Mouse (Mus musculus) cerebellum, postnatal 36 days (tissue): Measurements from ENCODE around the gene Ltbp3.

Experiments used
- DNase-seq, 2 experiments: peaks; one replicate each; pipeline ENCODE4 v3.0.0; 2021 to 2022; ENCODE audit warnings: mixed read lengths in 2 of 2

Ltbp3 gene

DNA sequence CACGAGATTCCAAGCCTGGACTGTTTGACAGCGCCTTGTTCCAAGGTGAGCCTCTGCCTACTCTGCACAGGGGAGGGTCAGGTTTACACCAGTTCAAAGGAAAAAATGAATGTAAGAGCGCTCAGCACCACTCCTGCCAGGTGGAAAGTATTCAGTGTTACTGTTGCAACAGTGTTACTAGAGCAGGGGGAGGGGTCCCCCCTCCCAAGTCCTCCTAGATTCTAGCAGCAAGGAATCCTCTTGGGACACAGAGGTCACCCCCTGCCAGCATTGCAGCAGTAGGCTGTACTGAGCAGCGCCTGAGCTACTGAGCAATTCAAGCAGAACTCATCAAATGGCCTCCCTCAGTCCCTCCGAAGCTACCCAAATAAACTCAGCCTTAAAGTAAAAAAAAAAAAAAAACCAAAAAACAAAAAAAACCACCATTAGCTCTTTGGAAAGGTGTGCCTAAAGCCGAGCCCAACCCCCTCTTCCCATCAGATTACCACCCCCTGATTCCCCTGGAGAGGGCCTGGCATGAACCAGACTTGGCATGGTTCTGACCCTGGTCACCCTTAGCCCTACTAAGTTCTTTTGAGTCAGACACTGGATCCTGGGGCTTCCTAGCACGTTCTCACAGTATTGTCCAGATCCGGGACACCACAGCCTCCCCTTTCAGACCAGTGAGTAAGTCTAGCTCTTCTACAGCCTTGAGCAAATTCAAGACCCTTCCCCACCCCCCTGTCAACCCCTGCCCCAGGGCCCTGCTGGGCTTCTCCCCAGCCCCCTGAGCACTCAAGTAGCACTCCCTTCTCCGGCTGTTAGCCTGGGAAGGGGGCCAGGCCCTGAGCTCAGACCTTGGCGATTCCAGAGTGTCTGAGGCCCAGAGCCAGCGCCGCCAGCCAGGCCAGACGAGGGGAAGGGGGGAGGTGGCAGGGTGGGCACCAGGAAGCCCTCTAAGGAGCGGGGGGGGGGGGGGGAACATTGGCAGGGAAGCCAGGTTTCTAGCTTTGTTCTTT, at the start of gene Ltbp3:
Ltbp3 (plus strand) TSS at position 585 of the 998 bp plus-strand sequence.
- peak; percentile 73 to 84 for DNase-seq

DNA sequence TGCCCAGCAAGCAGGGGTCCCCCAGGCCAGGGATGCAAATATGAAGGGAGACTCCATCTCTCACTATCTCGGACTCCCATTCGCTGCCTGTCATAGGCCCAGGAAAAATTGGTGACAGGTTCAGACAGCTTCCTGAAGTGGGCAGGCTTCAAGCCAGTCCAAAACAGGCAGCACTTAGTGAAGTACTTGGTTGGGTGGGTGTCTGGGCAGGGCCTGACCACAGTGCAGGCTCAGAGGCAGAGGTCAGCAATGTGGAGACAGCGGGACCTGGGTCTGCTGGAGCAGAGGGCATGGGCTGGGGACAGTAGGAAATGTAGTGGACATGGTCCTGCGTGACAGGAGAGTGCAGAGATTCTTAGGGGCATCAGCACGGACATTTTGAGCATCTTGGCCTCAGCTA, 49.1 kb upstream of the Ltbp3 start:
- DNase-seq: no peak

DNA sequence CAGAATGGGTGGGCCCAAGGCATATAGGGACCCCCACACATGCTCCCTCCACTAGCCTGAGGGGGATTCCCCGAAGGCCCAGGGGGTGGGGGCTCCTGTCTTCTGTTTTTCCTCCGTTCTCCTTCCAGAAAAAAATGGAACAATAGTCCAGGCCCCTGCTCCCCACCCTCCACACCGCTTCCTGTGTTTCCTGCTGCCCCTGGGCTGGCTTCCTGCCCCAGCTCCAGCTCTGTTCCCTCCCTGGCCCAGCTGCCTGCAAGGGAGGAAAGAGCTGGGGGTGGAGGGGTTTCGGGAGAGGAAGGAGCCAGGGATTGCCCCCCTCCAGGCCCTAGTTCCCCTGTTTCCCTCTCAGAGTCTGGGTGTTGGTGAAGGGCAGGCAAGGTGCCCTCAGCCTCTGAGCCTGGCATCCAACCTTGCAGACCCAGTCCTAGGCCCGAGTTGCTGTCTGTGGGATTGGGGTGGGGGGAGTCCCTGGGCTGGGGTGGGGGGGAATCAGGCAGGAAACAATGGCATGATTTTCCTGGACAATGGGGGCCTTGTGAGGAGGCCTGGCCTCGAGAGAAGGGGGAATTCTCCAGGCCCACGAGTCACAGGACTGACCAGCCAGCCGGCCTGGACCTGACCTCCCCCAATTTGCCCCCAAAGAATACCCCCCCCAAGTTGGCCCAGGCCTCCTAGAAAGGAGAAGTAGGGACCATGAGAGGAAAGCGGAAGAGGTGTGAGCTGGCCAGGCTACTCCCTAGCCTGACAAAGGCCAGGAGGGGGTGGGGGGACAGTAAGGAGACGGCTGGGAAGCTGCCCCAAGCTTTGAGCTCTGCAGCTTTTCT, 48.4 kb upstream of the Ltbp3 start:
- DNase-seq: no peak

DNA sequence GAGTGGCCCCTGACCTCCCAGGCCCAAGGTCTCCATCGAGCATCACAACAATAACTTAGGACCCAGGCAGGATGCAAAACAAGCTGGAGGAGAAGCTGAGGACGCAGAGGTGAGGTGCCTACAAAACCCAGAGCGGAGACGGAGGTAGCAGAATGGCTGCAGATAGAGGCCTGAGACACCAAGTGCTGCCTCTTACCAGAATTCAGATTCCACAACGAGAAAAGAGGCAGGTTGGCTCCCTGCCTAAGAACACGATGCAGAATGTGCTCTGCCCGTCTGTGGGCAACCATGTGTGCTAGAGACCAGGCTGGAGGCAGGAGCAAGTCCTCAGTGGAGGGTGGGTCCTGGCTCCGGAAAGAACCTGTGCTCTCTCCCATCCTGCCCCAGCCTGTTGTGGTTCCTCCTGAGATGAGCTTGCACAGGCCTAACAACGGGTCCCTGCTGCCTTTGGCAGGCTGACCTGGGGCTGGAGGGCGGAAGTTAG, 47.7 kb upstream of the Ltbp3 start:
- DNase-seq: no peak

DNA sequence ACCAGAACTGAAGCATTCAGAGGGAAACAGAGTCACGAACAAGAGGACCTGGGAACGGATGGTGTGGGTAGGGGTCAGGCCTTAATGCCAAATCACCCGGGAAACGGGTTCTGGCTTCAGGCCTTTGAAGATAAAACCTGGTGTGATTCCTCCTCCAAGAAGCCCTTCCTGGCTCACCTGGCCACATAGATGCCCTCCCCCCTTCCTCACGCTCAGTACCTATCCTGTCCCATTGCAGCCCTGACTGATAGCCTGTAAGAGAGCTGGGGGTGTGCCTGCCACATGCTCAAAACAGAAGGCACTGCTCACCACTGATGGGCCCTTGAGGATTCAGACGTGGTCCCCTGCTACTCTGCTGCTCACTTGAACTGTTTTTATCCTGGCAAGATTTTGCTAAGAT, 46.9 kb upstream of the Ltbp3 start:
- DNase-seq: no peak

DNA sequence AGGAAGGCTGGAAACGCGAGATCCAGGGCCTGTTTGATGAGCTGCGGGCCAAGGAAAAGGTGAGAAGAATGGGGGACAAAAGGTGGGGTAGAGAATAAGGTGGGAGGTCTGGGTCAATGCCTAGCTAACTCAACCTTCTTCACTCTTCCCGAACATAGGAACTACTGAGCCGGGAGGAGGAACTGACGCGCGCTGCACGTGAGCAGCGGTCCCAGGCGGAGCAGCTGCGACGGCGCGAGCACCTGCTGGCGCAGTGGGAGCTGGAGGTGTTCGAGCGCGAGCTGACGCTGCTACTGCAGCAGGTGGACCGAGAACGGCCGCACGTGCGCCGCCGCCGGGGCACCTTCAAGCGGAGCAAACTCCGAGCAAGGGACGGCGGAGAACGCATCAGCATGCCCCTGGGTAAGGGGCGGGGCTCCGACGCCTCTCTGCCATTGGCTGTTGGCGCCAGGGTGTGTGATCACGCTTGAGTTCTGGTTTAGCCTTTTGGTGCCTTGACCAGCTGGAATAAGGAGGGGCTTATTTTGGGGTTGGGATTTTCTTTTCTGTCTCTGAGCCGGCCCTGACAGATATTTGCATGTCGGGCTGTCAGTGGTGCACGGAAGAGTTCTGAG, 44.7 kb upstream of the Ltbp3 start:
- no peak for DNase-seq

DNA sequence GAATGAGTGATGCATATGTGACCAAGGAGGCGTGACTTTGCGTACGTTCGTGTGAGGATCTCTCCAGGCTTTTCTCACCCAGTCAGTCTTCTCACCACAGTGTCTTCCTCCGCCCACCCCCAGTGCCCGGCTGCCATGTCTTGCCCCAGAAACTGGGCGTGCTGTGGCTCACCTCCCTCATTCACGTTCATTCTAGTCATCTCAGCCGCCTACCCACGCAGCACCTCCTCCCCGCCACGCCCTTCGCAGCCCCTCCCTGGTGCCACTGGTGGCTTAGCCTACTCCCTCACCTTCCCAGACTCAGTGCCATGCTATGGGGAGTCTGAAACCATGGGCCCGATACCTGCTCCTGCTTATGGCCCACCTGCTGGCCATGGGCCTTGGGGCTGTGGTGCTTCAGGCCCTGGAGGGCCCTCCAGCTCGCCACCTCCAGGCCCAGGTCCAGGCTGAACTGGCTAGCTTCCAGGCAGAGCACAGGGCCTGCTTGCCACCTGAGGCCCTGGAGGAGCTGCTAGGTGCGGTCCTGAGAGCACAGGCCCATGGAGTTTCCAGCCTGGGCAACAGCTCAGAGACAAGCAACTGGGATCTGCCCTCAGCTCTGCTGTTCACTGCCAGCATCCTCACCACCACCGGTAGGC, 36.4 kb upstream of the Ltbp3 start, which contains the start of gene Kcnk7:
Kcnk7 (plus strand) TSS at position 205 of the 638 bp plus-strand sequence.
- DNase-seq: no peak

- DNase-seq: no peak
These were observed 35.7 kb upstream of the Ltbp3 start for GRCm38 (mm10) chr19:5704801-5705571.

DNA sequence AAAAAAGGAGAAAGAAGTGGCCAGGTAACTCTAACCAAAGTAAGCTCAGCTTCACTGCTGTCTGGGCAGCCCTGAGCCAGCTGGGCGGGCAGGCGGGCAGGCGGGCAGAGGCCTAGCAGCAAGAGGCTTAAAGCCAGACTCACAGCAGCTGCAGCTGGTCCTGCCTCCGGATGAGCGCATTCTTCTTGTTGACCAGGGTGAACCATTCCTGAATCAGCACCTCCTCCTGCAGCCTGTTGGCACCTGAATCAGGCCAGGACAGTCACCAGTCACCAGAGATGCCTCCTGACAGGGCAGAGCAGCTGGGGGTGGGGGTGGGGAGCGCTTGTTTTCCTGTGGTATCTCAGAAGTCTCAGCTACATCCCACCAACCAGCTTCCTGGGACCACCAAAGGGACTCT, 30.6 kb upstream of the Ltbp3 start:
- DNase-seq: no peak

- DNase-seq: no peak
These were observed 30.1 kb upstream of the Ltbp3 start for GRCm38 (mm10) chr19:5710581-5710980.

- DNase-seq: peak; percentile 82 to 87
These were observed 29.5 kb upstream of the Ltbp3 start for GRCm38 (mm10) chr19:5711218-5711617.

DNA sequence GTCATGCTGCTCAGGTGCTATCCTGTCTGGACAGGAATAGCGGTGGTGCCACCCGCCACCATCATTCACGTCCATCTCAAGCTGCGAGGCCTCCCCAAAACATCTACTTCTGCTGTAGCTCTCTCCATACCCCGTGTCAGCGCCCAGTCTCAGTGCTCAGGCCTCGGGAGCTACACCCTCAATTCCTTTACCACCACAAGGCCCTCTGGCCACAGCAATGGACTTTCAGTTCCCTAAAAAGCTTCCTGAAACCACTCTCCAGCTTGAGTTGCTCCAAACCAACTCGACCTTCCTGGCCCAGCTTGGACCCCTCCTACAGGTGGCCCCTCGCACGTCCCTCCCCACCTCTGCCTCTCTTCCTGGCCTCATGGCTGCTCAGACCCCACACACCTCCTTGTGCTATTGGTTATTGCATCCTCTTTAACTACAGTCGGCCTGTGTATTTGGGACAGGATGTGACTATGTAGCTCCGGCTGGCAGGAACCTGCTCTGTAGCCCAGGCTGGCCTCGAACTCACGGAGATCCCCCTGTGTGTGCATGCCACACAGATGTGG, 28.7 kb upstream of the Ltbp3 start:
- DNase-seq: no peak

DNA sequence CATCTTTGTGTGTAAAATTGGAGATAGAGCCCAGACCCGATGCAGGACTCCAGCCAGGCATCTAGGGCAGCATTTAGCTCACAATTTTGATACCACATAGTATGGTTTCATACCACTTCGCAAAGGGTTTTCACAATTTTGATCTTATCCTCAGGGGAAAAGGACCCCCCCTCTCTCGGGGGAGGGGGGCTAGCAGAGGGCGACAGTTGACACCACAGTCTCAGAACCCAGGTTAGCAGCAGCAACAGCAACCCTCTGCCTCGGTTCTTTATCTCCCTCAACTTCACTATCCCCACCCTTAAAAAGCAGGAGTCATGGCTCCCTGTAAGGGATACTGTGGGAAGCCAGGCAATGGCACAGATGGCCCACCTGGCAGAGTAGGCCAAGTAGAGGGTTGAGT, 27.4 kb upstream of the Ltbp3 start:
- no peak for DNase-seq

DNA sequence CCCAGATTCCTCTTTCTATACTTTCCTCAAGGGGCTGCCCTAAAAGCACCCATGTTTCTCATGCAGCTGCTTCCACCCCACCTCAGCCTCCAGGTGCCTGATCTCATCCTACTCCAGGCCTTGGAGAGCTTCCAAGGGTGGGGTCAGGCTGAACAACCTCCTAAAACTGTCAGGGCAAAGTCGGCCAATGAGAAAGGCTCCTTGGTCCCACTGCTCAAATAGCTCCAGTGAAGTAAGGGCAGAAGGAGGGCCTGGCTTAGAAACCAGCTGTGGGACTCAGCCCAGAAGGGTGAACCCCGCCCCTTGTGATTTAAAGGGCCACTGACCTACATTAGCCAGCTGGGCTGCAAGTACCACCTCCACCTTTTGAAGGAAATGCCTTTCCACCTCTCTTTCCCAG, 27.0 kb upstream of the Ltbp3 start:
- DNase-seq: no peak

DNA sequence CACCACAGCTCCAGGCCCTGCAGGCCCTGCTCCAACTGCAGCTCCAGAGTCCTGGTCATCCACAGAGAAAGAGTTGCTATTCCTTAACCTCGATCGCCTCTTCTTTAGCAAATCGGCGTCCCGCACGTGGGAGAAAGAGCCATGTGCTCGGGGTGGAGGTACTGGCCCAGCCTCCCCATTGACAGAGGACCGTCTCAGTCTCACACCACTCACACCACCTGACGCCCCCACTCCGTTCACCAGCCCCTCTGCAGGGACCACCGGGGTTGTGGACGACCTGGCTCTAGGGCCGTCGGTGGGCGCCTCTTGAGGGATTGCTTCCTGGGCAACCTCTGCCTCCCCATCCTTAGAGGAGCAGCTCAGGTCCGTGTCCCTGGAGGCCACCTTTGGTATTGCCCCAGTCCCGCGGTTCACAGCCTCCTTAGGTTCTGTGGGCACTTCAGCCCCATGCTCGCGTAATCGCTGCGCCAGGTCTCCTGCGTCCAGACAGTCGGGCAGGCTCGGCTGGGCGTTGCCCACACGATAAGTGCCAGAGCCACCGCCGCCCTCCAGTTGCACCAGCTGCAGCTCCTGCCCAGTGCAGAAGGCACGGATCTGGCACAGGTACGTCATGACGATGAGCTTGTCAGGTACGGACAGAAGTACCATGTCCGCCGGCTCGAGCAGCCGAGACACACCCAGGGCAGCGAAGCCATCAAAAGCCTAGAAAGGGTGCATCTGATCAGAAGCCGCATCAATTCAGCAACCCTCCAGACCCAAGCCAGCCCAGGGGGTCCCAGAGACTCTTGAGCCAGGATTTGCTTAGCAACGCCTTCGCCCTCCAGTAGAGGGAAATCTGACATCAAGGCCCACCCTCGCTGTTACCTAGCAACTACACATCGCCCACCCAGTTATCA, 24.7 kb upstream of the Ltbp3 start:
- DNase-seq: peak; percentile 50 to 59

GRCm38 (mm10) chr19:5716955-5717354, 23.7 kb upstream of the Ltbp3 start:
- no peak for DNase-seq

- no peak for DNase-seq
These were observed 19.5 kb upstream of the Ltbp3 start for GRCm38 (mm10) chr19:5721233-5721632.

DNA sequence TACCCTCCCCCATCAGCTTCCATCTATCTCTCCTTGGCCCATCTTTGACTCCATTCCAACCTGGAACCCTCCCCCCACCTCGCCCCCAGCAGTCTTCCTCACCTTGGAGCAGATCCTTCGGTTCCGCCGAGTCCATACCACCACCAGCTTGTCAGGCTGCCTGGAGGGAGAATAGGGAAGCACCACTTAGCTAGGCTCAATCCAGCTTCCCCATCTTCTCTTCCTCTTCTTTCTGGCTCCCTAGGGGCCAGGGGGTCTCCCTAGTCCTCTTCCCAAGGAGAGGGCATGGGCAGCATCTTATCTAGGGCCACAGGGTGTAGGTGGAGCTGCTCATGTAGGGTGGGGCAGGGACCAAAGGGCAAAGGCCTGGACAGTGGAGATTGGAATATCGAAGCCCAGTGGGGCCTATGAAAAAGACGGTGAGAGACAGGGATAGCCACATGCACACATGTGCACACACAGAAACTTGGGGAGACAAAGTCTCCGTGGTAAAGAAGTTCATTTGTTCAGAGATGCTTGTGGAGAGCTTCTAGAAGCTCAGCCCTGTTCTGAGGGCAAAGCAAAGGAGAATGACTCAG, 17.8 kb upstream of the Ltbp3 start:
- DNase-seq: no peak

DNA sequence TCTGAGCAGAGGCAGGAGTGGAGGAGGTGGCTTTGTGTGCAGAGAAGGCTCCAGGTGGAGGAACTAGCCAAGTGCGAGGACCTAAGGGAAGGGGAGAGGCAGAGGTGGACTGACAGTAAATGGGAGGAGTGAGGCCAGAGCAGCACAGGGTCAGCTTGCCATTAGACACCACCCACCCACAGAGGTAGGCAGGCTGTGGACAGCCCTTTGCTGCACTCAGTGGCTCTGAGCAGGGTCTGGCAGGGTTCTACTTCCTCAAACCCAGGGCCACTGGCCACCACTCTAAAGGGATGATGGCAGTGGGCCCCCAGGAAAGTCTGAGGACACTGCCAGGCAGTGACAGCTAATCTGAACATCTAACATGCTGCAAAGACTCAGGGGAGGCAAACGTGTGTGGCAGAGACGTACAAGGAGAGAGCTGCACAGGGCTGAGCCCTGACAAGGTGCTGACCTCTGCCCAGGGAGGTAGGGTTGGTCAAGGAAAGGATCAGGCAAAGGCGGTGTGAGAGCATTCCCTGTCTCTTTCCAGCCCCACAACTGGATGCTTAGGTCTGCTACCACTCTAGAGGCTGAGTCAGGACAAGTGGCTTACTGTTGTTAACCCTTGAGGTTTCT, 16.7 kb upstream of the Ltbp3 start:
- DNase-seq: no peak
